Mouse (Mus musculus) urinary bladder, postnatal 14 days (tissue): ENCODE measurements around the gene Pde1c.

Source experiments
- DNase-seq: peaks from one replicate; pipeline ENCODE4 v3.0.0; 2021; ENCODE audit warnings: low spot score

Gene Pde1c

GRCm38 (mm10) chr6:56447917-56448316, 121.0 kb downstream of the Pde1c start:
- no peak for DNase-seq

GRCm38 (mm10) chr6:56441501-56441900, 127.4 kb downstream of the Pde1c start:
- DNase-seq = no peak

GRCm38 (mm10) chr6:56425846-56426245, 143.1 kb downstream of the Pde1c start:
- no peak for DNase-seq

- DNase-seq = no peak
Measured at GRCm38 (mm10) chr6:56422866-56423265, 146.0 kb downstream of the Pde1c start.

- DNase-seq = no peak
Measured at GRCm38 (mm10) chr6:56416191-56416590, 152.7 kb downstream of the Pde1c start.

GRCm38 (mm10) chr6:56389178-56389577, 179.7 kb downstream of the Pde1c start:
- DNase-seq = no peak

GRCm38 (mm10) chr6:56376359-56376758, 192.5 kb downstream of the Pde1c start:
- DNase-seq = no peak

- DNase-seq = no peak
Measured at GRCm38 (mm10) chr6:56374180-56374579, 194.7 kb downstream of the Pde1c start.

GRCm38 (mm10) chr6:56373753-56374152, 195.2 kb downstream of the Pde1c start:
- no peak for DNase-seq

GRCm38 (mm10) chr6:56373046-56373751, 195.7 kb downstream of the Pde1c start:
- peak; percentile 7 for DNase-seq

- no peak for DNase-seq
Measured at GRCm38 (mm10) chr6:56369462-56369861, 199.4 kb downstream of the Pde1c start.

- no peak for DNase-seq
Measured at GRCm38 (mm10) chr6:56368116-56368515, 200.8 kb downstream of the Pde1c start.

GRCm38 (mm10) chr6:56367257-56367656, 201.6 kb downstream of the Pde1c start:
- no peak for DNase-seq

GRCm38 (mm10) chr6:56362650-56363049, 206.3 kb downstream of the Pde1c start:
- DNase-seq = no peak

GRCm38 (mm10) chr6:56362128-56362545, 206.8 kb downstream of the Pde1c start:
- DNase-seq = no peak

- DNase-seq = no peak
Measured at GRCm38 (mm10) chr6:56361348-56362127, 207.4 kb downstream of the Pde1c start.

GRCm38 (mm10) chr6:56360086-56360485, 208.8 kb downstream of the Pde1c start:
- DNase-seq = no peak

- no peak for DNase-seq
Measured at GRCm38 (mm10) chr6:56359126-56359525, 209.8 kb downstream of the Pde1c start.

GRCm38 (mm10) chr6:56347207-56347606, 221.7 kb downstream of the Pde1c start:
- DNase-seq = no peak

- no peak for DNase-seq
Measured at GRCm38 (mm10) chr6:56345082-56345481, 223.8 kb downstream of the Pde1c start.

GRCm38 (mm10) chr6:56342005-56342404, 226.9 kb downstream of the Pde1c start:
- no peak for DNase-seq

- no peak for DNase-seq
Measured at GRCm38 (mm10) chr6:56335811-56336446, 233.0 kb downstream of the Pde1c start.

GRCm38 (mm10) chr6:56332149-56332548, 236.8 kb downstream of the Pde1c start:
- no peak for DNase-seq
